Mouse (Mus musculus): Measurements from ENCODE around the gene Nxf1. TPM values are rescaled to one million over a fixed set of nuclear protein-coding genes. Genes with fewer than 3 reads are reported as not detected.
A peak's percentile ranks its signal among the peaks of the same experiment; 100 is the strongest.

The Nxf1 gene
- total RNA-seq, 2 experiments from 2014 or later = 32.4 to 33.8 TPM

- peak; percentile 98 for DNase-seq
These were observed 62.1 kb downstream of the Nxf1 start, which contains the start of gene Ttc9c for GRCm38 (mm10) chr19:8818801-8819595. Ttc9c (minus strand) TSS chr19:8819333.

- DNase-seq = peak; percentile 99
These were observed 62.9 kb downstream of the Nxf1 start, which contains the start of gene Hnrnpul2 for GRCm38 (mm10) chr19:8819596-8820423. Hnrnpul2 (plus strand) TSS chr19:8820010.

Small RNAs within 50 kb of the gene (microRNA-seq; reads per million reads assigned to microRNA genes)
- gene Mir6992 (ENCODE audit: borderline replicate concordance in 2 of 2) = 0 reads per million in 2 experiments

Other genes starting within 250 kb of the Nxf1 start
- not detected for gene Slc22a8, start 165.8 kb upstream of the Nxf1 start, total RNA-seq (2021)
- gene Slc22a6, start 139.0 kb upstream of the Nxf1 start, total RNA-seq (2021) = not detected
- not detected for gene Chrm1, start 93.3 kb upstream of the Nxf1 start, total RNA-seq (2021)
- 10 to 100 TPM; 26.7 to 34.6 TPM for gene Slc3a2, start 33.7 kb upstream of the Nxf1 start, total RNA-seq (2021)
- 10 to 100 TPM; 16.9 to 18.2 TPM for gene Wdr74, start 21.2 kb upstream of the Nxf1 start, total RNA-seq (2021)
- not detected for gene 1700092M07Rik, start 16.4 kb upstream of the Nxf1 start, total RNA-seq (2021)
- gene Stx5a, start 15.7 kb upstream of the Nxf1 start, total RNA-seq (2021) = 10 to 100 TPM; 20.9 to 21.6 TPM
- 10 to 100 TPM; 82.8 to 87.5 TPM for gene Tmem223, start 13.9 kb downstream of the Nxf1 start, total RNA-seq (2021)
- gene Tmem179b, start 17.4 kb downstream of the Nxf1 start, total RNA-seq (2021) = 1 to 10 TPM; 8.3 to 9.8 TPM
- gene Taf6l, start 29.3 kb downstream of the Nxf1 start, total RNA-seq (2021) = 1 to 10 TPM; 4.8 to 5.8 TPM
- gene Polr2g, start 41.5 kb downstream of the Nxf1 start, total RNA-seq (2021) = 10 to 100 TPM; 29.3 to 34.7 TPM
- gene Zbtb3, start 45.5 kb downstream of the Nxf1 start, total RNA-seq (2021) = under 1 TPM; 0.43 to 0.56 TPM
- 10 to 100 TPM; 10.9 to 13.1 TPM for gene Ttc9c, start 62.3 kb downstream of the Nxf1 start, total RNA-seq (2021)
- 10 to 100 TPM; 34.7 to 38.6 TPM for gene Hnrnpul2, start 62.9 kb downstream of the Nxf1 start, total RNA-seq (2021)
- gene AC129217.1, start 72.7 kb downstream of the Nxf1 start, total RNA-seq (2021) = not detected
- gene Bscl2, start 80.4 kb downstream of the Nxf1 start, total RNA-seq (2021) = 10 to 100 TPM; 15.7 to 20.8 TPM
- not detected for gene Gng3, start 82.1 kb downstream of the Nxf1 start, total RNA-seq (2021)
- 10 to 100 TPM in 1 of 2 experiments, 1 to 10 TPM in 1; 6.8 to 10.9 TPM for gene Lrrn4cl, start 93.7 kb downstream of the Nxf1 start, total RNA-seq (2021)
- 100 to 1,000 TPM; 190 to 208 TPM for gene Ubxn1, start 114.4 kb downstream of the Nxf1 start, total RNA-seq (2021)
- 10 to 100 TPM; 50.8 to 57.0 TPM for gene Uqcc3, start 123.8 kb downstream of the Nxf1 start, total RNA-seq (2021)
- 10 to 100 TPM in 1 of 2 experiments, 1 to 10 TPM in 1; 4.8 to 10.3 TPM for gene Lbhd1, start 126.7 kb downstream of the Nxf1 start, total RNA-seq (2021)
- gene Gm49403, start 126.9 kb downstream of the Nxf1 start, total RNA-seq (2021) = not detected
- 10 to 100 TPM; 13.1 to 18.0 TPM for gene 1810009A15Rik, start 131.8 kb downstream of the Nxf1 start, total RNA-seq (2021)
- gene Gm49416, start 131.9 kb downstream of the Nxf1 start, total RNA-seq (2021) = not detected
- 1 to 10 TPM; 8.3 to 9.4 TPM for gene Ints5, start 135.9 kb downstream of the Nxf1 start, total RNA-seq (2021)
- gene Ganab, start 141.0 kb downstream of the Nxf1 start, total RNA-seq (2021) = 10 to 100 TPM; 23.1 to 25.9 TPM
- gene B3gat3, start 163.3 kb downstream of the Nxf1 start, total RNA-seq (2021) = 10 to 100 TPM; 27.2 to 28.3 TPM
- gene Rom1, start 172.3 kb downstream of the Nxf1 start, total RNA-seq (2021) = 10 to 100 TPM in 1 of 2 experiments, 1 to 10 TPM in 1; 6.7 to 18.4 TPM
- 1 to 10 TPM; 6.0 to 7.2 TPM for gene Eml3, start 172.5 kb downstream of the Nxf1 start, total RNA-seq (2021)
- gene Mta2, start 184.8 kb downstream of the Nxf1 start, total RNA-seq (2021) = 10 to 100 TPM; 19.5 to 21.9 TPM
- 1 to 10 TPM; 5.7 to 7.2 TPM for gene Tut1, start 196.8 kb downstream of the Nxf1 start, total RNA-seq (2021)
- 100 to 1,000 TPM; 464 to 492 TPM for gene Eef1g, start 210.0 kb downstream of the Nxf1 start, total RNA-seq (2021)
- 100 to 1,000 TPM; 183 to 204 TPM for gene Ahnak, start 232.2 kb downstream of the Nxf1 start, total RNA-seq (2021)